Comparison of ENCODE assay signal across 8 mouse cellular contexts in genomic region chr19:25405987-25406386, GRCm38 (mm10).
DNase-seq lines count a peak whose midpoint lies in the region; ATAC-seq and TF ChIP-seq lines count a peak whose summit lies in the region.

No protein-coding gene starts in this region.

- ATAC-seq in embryonic facial prominence, embryonic 15.5 days (ENCODE audit: insufficient number of reproducible peaks, low FRiP score, low TSS enrichment, low read depth), result no peak
- no peak for ATAC-seq in midbrain, embryonic 13.5 days

- intact Hi-C loops in gastrocnemius, adult 2 months (cut with DNase I), result no loop called here
- intact Hi-C loops in left cerebral cortex, postnatal 4 days (cut with DNase I), result no loop called here

- H3K27ac ChIP-seq in gastrocnemius, adult 2 months, result peak overlapping the region; percentile 96
- H3K27ac ChIP-seq in embryonic facial prominence, embryonic 15.5 days (replicated peaks), result peak overlapping the region; percentile 83
- H3K27ac ChIP-seq in midbrain, embryonic 13.5 days, result 0 out of 2 replicates have a peak overlapping the region, but pooled peaks have one; percentile 22

- no peak overlapping the region for H3K9ac ChIP-seq in embryonic facial prominence, embryonic 15.5 days
- H3K9ac ChIP-seq in midbrain, embryonic 13.5 days (replicated peaks), result no peak overlapping the region

- TF ChIP-seq CTCF in gastrocnemius, adult 2 months (IDR thresholded peaks at IDR 0.05), result no peak

- DNase-seq in gastrocnemius, adult 2 months, result no peak
- DNase-seq in gastrocnemius, postnatal 4 days (ENCODE audit: low spot score in 2 of 2), result no peak
- DNase-seq in kidney, adult 9 months, result peak; percentile 88
- no peak for DNase-seq in left cerebral cortex, adult 8-10 months (ENCODE audit: low spot score in 2 of 2)
- DNase-seq in left cerebral cortex, postnatal 4 days, result no peak
- DNase-seq in right cerebral cortex, postnatal 25 days, result no peak

- peaks cover 21% of the 10 kb centered on the region for H3K36me3 ChIP-seq in embryonic facial prominence, embryonic 15.5 days
- peaks cover 12% of the 10 kb centered on the region for H3K36me3 ChIP-seq in midbrain, embryonic 13.5 days

- no peaks in the 10 kb centered on the region for H3K27me3 ChIP-seq in embryonic facial prominence, embryonic 15.5 days
- H3K27me3 ChIP-seq in midbrain, embryonic 13.5 days, result peaks cover 42% of the 10 kb centered on the region

- WGBS in embryonic facial prominence, embryonic 15.5 days, result 33% methylated on average over 6 of the region's 6 CpGs
- WGBS in midbrain, embryonic 13.5 days, result 23% methylated on average over 6 of the region's 6 CpGs

- peak overlapping the region; percentile 75 for H3K4me3 ChIP-seq in gastrocnemius, adult 2 months
- H3K4me3 ChIP-seq in embryonic facial prominence, embryonic 15.5 days (replicated peaks), result peak overlapping the region; percentile 46; the same call in 1 of the 2 replicates
- peak overlapping the region; percentile 40; the same call in 1 of the 2 replicates for H3K4me3 ChIP-seq in midbrain, embryonic 13.5 days (replicated peaks)

- H3K9me3 ChIP-seq in embryonic facial prominence, embryonic 15.5 days (replicated peaks), result no peaks in the 10 kb centered on the region
- H3K9me3 ChIP-seq in midbrain, embryonic 13.5 days, result no peaks in the 10 kb centered on the region

- peaks cover 29% of the 10 kb centered on the region for H3K4me1 ChIP-seq in embryonic facial prominence, embryonic 15.5 days
- H3K4me1 ChIP-seq in midbrain, embryonic 13.5 days (replicated peaks), result peaks cover 29% of the 10 kb centered on the region

- peak overlapping the region; percentile 79 for H3K4me2 ChIP-seq in embryonic facial prominence, embryonic 15.5 days (replicated peaks)
- H3K4me2 ChIP-seq in midbrain, embryonic 13.5 days (replicated peaks), result peak overlapping the region; percentile 76

Comparison
In these comparisons a context has a peak if more than half of its experiments do, and no peak if none do; other contexts are left out.
1. H3K27ac ChIP-seq: peak in every context shown above with its lines; median percentile 96 in gastrocnemius, adult 2 months; 83 in embryonic facial prominence, embryonic 15.5 days; 22 in midbrain, embryonic 13.5 days.